Mouse (Mus musculus) liver, embryonic 14.5 days (tissue): ENCODE measurements around the gene Helz.

Experiments
- CTCF ChIP-seq: IDR thresholded peaks from 2 replicates; pipeline ENCODE4 v1.5.1; 2016; ENCODE audit warnings: antibody characterized with exemption, low read depth, control low read depth
- EP300 ChIP-seq: IDR thresholded peaks from 2 replicates; pipeline ENCODE4 v1.6.1; 2016; ENCODE audit warnings: antibody characterized with exemption, low read depth

- TF ChIP-seq CTCF, result no peak
- TF ChIP-seq EP300, result no peak
These were observed 76.9 kb downstream of the Helz start for GRCm38 (mm10) chr11:107624661-107625060.
